ENCODE assay signal across 9 mouse cellular contexts in genomic region chr14:19041984-19042760, GRCm38 (mm10).
A peak's percentile ranks its signal among the peaks of the same experiment; 100 is the strongest.
DNase-seq lines count a peak whose midpoint lies in the region; ATAC-seq lines count a peak whose summit lies in the region.
"Had no signal": no experiment of that assay in that cellular context is flagged by ENCODE, and none has a peak within 500 bp of the region (broad histone marks: within the 10 kb centered on the region; RNA-seq: fewer than 3 reads in every experiment).

No protein-coding gene starts in this region.

- peak overlapping the region; percentile 64 for H3K9ac ChIP-seq in forebrain, embryonic 14.5 days (ENCODE audit: low read length)
- H3K9ac ChIP-seq in hindbrain, embryonic 11.5 days (ENCODE audit: low read depth, low read length): no peak overlapping the region

- 3% methylated on average over 49 of the region's 49 CpGs for WGBS in forebrain, embryonic 14.5 days
- 3% methylated on average over 48 of the region's 49 CpGs for WGBS in hindbrain, embryonic 11.5 days

- peak overlapping the region; percentile 85 for H3K4me2 ChIP-seq in forebrain, embryonic 14.5 days (ENCODE audit: low read length)
- peak overlapping the region; percentile 78 for H3K4me2 ChIP-seq in hindbrain, embryonic 11.5 days (replicated peaks; ENCODE audit: low read depth, low read length)

- no peaks in the 10 kb centered on the region for H3K27me3 ChIP-seq in forebrain, embryonic 14.5 days (replicated peaks; ENCODE audit: control insufficient read depth, insufficient read depth, low read length)
- no peaks in the 10 kb centered on the region for H3K27me3 ChIP-seq in hindbrain, embryonic 11.5 days (ENCODE audit: control insufficient read depth, insufficient read depth, low read length)

- peak; percentile 39 for ATAC-seq in cerebellum, adult (ENCODE audit: insufficient number of reproducible peaks, low FRiP score, low TSS enrichment)
- ATAC-seq in forebrain, embryonic 14.5 days: peak; percentile 94
- peak; percentile 91 for ATAC-seq in hindbrain, embryonic 11.5 days (ENCODE audit: low FRiP score)
- ATAC-seq in inflammation-experienced regulatory T-cells, adult 6 months: no peak

- H3K9me3 ChIP-seq in forebrain, embryonic 14.5 days (replicated peaks; ENCODE audit: control insufficient read depth, low read length): 0 out of 2 replicates have a peak, but pooled peaks cover 3% of the 10 kb centered on the region
- peaks cover 3% of the 10 kb centered on the region; the same call in 1 of the 2 replicates for H3K9me3 ChIP-seq in hindbrain, embryonic 11.5 days (ENCODE audit: control insufficient read depth, low read length)

- peak; percentile 81 for DNase-seq in ZHBTc4 (ENCODE audit: low read depth, low spot score)
- DNase-seq in forebrain, embryonic 14.5 days (ENCODE audit: low spot score): peak; percentile 73
- peak; percentile 83 for DNase-seq in hindbrain, embryonic 11.5 days (ENCODE audit: low spot score)
- peak; percentile 7 for DNase-seq in left cerebral cortex, adult 11 months (ENCODE audit: low spot score)
- DNase-seq in lung, postnatal 25 days (ENCODE audit: low spot score): peak; percentile 24
- DNase-seq in right cerebral cortex, postnatal 10 days (ENCODE audit: low spot score in 2 of 2): peak; percentile 76 to 81

- 0 out of 2 replicates have a peak, but pooled peaks cover 2% of the 10 kb centered on the region for H3K4me1 ChIP-seq in forebrain, embryonic 14.5 days (ENCODE audit: control insufficient read depth, insufficient read depth, low read length)
- H3K4me1 ChIP-seq in hindbrain, embryonic 11.5 days (replicated peaks; ENCODE audit: control insufficient read depth, insufficient read depth, low read length): no peaks in the 10 kb centered on the region

- H3K27ac ChIP-seq in forebrain, embryonic 14.5 days (ENCODE audit: low read depth, low read length): no peak overlapping the region
- H3K27ac ChIP-seq in hindbrain, embryonic 11.5 days (ENCODE audit: low read depth, low read length): no peak overlapping the region
- H3K27ac ChIP-seq: macrophage had no signal

- H3K4me3 ChIP-seq in forebrain, embryonic 14.5 days (ENCODE audit: low read depth, low read length): peak overlapping the region; percentile 46
- H3K4me3 ChIP-seq in hindbrain, embryonic 11.5 days (ENCODE audit: low read depth, low read length): peak overlapping the region; percentile 43

- H3K36me3 ChIP-seq in forebrain, embryonic 14.5 days (ENCODE audit: control insufficient read depth, insufficient read depth, low read length): no peaks in the 10 kb centered on the region
- H3K36me3 ChIP-seq in hindbrain, embryonic 11.5 days (ENCODE audit: control insufficient read depth, insufficient read depth, low read length): no peaks in the 10 kb centered on the region

Comparison
In these comparisons a context has a peak if more than half of its experiments do, and no peak if none do; other contexts are left out.
1. DNase-seq: peak in every context shown above with its lines; median percentile 83 in hindbrain, embryonic 11.5 days; 81 in ZHBTc4; 78 in right cerebral cortex, postnatal 10 days; 73 in forebrain, embryonic 14.5 days; 24 in lung, postnatal 25 days; 7 in left cerebral cortex, adult 11 months.